Mouse (Mus musculus): Measurements from ENCODE around the gene Brinp3. TPM values are rescaled to one million over a fixed set of nuclear protein-coding genes. Genes with fewer than 3 reads are reported as not detected.
"Not testable (repeated sequence)": the region's sequence is repeated elsewhere in the genome, so short reads cannot be mapped to it uniquely, and the experiment has no call there.

Brinp3 gene
- polyA plus RNA-seq, 1 experiment from 2014 or later, result 0.29 TPM

DNA sequence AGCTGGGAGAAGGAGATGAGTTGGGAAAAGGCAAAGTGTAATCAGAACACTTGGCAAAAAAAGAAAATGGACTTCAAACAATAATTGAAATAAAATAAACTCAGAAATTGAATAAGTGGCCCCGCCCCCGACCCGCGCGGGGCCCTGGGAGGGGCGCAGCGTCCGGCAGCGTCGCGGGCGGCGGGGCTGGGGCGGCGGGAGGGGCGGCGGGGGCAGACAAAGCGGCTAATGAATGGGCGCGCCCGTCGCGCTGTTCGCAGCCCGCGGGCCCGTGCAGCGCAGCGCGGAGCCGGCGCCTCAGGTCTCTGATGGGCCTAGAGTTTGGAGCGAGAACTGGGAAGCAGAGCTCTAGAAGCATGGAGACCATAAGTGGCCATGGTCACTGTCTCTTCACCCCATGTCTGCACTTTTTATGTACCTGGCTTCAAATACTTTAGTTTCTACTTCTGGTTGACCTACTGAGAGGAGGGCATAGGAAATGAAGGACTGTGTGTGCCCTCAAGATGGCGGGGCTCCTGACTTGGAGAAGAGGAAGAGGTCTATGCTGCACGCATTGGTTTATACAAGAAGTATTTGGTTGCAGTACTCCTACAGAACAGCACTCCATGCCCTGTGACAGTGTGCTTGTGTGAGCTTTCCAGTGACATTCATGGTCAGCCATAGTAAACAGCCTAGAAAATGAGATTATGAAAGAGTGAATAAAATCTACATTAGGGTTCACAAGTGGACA is 230.4 kb downstream of the Brinp3 start:
- H3K36me3 ChIP-seq (ENCODE audit: control insufficient read depth, insufficient read depth, low read length); H3K4me1 ChIP-seq (ENCODE audit: control insufficient read depth, insufficient read depth, low read length); H3K9me3 ChIP-seq (ENCODE audit: control insufficient read depth, low read length); H3K27ac ChIP-seq (replicated peaks; ENCODE audit: low read depth, low read length); H3K27me3 ChIP-seq (ENCODE audit: control insufficient read depth, insufficient read depth, low read length); H3K9ac ChIP-seq (ENCODE audit: low read length): not testable (repeated sequence)
- DNase-seq (ENCODE audit: low spot score), result peak; percentile 33
- WGBS, result under 1% methylated on average over 27 of the region's 35 CpGs
- Histone ChIP-seq H3K4me2 (ENCODE audit: low read depth, severe bottlenecking) (peak overlapping the region; percentile 38), H3K4me3 (ENCODE audit: low read depth, low read length) (peak overlapping the region; percentile 10; the same call in 1 of the 2 replicates)
- peak; percentile 75; the same call in 1 of the 2 replicates for ATAC-seq (ENCODE audit: insufficient number of reproducible peaks, low FRiP score, low TSS enrichment, low read depth)

DNA sequence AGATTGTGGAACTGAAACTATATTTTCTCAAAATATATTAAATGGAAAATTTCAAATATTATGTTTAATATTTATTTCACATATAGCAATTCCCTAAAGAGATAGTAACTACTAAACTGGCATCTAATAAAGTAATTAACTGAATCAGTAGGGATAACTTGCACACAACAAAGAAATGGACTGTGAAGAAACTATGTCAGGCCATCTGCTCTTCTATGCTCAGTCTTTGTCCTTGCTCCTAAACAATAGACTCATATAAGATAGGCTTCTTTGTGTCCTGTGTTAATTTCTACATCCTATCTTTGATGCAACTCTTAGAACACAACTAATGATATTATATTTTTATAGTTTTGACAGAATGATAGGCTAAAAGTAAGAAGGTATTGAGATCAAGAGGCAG is 256.5 kb downstream of the Brinp3 start:
- Histone ChIP-seq H3K4me2 (ENCODE audit: low read depth, severe bottlenecking) (no peak overlapping the region), H3K4me3 (ENCODE audit: low read depth, low read length) (no peak overlapping the region), H3K27me3 (ENCODE audit: control insufficient read depth, insufficient read depth, low read length) (no peaks in the 10 kb centered on the region), H3K9ac (ENCODE audit: low read length) (no peak overlapping the region), H3K4me1 (ENCODE audit: control insufficient read depth, insufficient read depth, low read length) (no peaks in the 10 kb centered on the region), H3K9me3 (ENCODE audit: control insufficient read depth, low read length) (no peaks in the 10 kb centered on the region), H3K27ac (replicated peaks; ENCODE audit: low read depth, low read length) (no peak overlapping the region), H3K36me3 (ENCODE audit: control insufficient read depth, insufficient read depth, low read length) (no peaks in the 10 kb centered on the region)
- no peak for ATAC-seq (ENCODE audit: insufficient number of reproducible peaks, low FRiP score, low TSS enrichment, low read depth)
- DNase-seq (ENCODE audit: low spot score), result no peak

DNA sequence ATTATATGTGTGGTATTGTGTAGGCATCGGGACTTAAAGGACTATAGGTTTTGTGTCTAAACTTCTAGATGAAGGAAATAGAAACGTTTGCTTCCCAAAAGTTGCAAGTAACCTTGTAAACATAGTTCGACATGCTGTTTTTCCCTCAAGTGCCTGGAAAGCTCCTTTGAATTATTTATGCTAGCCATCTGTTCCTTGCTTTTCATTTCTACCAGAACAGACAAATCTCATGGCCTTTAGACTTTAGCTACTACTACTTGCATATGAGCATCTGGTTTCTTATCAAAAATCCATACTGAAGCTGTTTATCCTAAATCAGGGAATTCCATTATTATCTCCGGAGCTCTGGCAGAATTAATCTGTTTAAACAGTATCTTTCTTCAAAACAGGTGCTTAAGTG is 288.7 kb downstream of the Brinp3 start:
- H3K4me2 ChIP-seq (ENCODE audit: low read depth, severe bottlenecking), result no peak overlapping the region
- no peak overlapping the region for H3K4me3 ChIP-seq (ENCODE audit: low read depth, low read length)
- WGBS, result 82% methylated on average over 4 of the region's 4 CpGs
- no peaks in the 10 kb centered on the region for H3K9me3 ChIP-seq (ENCODE audit: control insufficient read depth, low read length)
- ATAC-seq (ENCODE audit: insufficient number of reproducible peaks, low FRiP score, low TSS enrichment, low read depth) (no peak), DNase-seq (ENCODE audit: low spot score) (no peak)
- H3K36me3 ChIP-seq (ENCODE audit: control insufficient read depth, insufficient read depth, low read length), result no peaks in the 10 kb centered on the region
- H3K27me3 ChIP-seq (ENCODE audit: control insufficient read depth, insufficient read depth, low read length), result no peaks in the 10 kb centered on the region
- no peaks in the 10 kb centered on the region for H3K4me1 ChIP-seq (ENCODE audit: control insufficient read depth, insufficient read depth, low read length)
- H3K9ac ChIP-seq (ENCODE audit: low read length), result no peak overlapping the region
- H3K27ac ChIP-seq (replicated peaks; ENCODE audit: low read depth, low read length), result no peak overlapping the region

DNA sequence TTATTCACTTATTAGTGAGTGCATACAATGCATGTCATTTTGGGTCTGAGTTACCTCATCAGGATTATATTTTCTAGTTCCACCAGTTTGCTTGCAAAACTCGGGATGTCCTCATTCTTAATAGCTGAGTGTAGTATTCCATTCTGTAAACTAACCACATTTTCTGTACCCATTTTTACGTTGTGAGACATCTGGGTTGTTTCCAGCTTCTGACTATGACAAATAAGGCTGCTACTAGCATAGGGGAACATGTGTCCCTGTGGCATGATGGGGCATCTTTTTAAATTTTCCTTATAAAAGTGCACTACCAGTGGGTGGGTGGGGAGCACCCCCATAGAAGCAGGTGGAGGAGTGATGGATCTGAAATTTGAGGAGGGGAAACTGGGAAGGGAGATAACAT is 292.7 kb downstream of the Brinp3 start:
- Histone ChIP-seq H3K4me1 (ENCODE audit: control insufficient read depth, insufficient read depth, low read length) (no peaks in the 10 kb centered on the region), H3K4me3 (ENCODE audit: low read depth, low read length) (no peak overlapping the region), H3K9me3 (ENCODE audit: control insufficient read depth, low read length) (no peaks in the 10 kb centered on the region), H3K9ac (ENCODE audit: low read length) (no peak overlapping the region), H3K27ac (replicated peaks; ENCODE audit: low read depth, low read length) (no peak overlapping the region), H3K27me3 (ENCODE audit: control insufficient read depth, insufficient read depth, low read length) (no peaks in the 10 kb centered on the region), H3K36me3 (ENCODE audit: control insufficient read depth, insufficient read depth, low read length) (no peaks in the 10 kb centered on the region), H3K4me2 (ENCODE audit: low read depth, severe bottlenecking) (no peak overlapping the region)
- no peak for DNase-seq (ENCODE audit: low spot score)
- 79% methylated on average over 2 of the region's 2 CpGs for WGBS
- ATAC-seq (ENCODE audit: insufficient number of reproducible peaks, low FRiP score, low TSS enrichment, low read depth), result no peak

DNA sequence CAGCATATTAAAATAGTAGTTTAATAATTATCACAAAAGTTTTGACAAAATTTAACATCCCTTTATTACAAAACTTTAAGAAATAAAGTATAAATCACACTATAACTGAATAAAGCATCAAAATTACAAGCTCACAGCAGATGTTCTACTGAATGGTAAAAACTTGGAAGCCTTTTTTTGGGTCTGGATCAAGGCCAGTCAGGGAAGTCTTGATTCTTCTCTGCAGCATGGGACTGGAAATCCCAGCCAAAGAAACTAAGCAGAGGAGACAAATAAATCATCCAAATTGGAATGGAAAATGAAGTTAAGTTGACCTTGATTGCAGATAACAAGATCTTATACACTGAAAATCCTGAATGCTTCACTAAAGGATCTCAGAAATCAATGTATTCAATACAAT is 298.3 kb downstream of the Brinp3 start:
- no peaks in the 10 kb centered on the region for H3K27me3 ChIP-seq (ENCODE audit: control insufficient read depth, insufficient read depth, low read length)
- no peaks in the 10 kb centered on the region for H3K4me1 ChIP-seq (ENCODE audit: control insufficient read depth, insufficient read depth, low read length)
- DNase-seq (ENCODE audit: low spot score), result no peak
- H3K9ac ChIP-seq (ENCODE audit: low read length), result no peak overlapping the region
- H3K36me3 ChIP-seq (ENCODE audit: control insufficient read depth, insufficient read depth, low read length), result no peaks in the 10 kb centered on the region
- no peak overlapping the region for H3K4me3 ChIP-seq (ENCODE audit: low read depth, low read length)
- no peaks in the 10 kb centered on the region for H3K9me3 ChIP-seq (ENCODE audit: control insufficient read depth, low read length)
- no peak for ATAC-seq (ENCODE audit: insufficient number of reproducible peaks, low FRiP score, low TSS enrichment, low read depth)
- H3K4me2 ChIP-seq (ENCODE audit: low read depth, severe bottlenecking), result no peak overlapping the region
- no peak overlapping the region for H3K27ac ChIP-seq (replicated peaks; ENCODE audit: low read depth, low read length)

DNA sequence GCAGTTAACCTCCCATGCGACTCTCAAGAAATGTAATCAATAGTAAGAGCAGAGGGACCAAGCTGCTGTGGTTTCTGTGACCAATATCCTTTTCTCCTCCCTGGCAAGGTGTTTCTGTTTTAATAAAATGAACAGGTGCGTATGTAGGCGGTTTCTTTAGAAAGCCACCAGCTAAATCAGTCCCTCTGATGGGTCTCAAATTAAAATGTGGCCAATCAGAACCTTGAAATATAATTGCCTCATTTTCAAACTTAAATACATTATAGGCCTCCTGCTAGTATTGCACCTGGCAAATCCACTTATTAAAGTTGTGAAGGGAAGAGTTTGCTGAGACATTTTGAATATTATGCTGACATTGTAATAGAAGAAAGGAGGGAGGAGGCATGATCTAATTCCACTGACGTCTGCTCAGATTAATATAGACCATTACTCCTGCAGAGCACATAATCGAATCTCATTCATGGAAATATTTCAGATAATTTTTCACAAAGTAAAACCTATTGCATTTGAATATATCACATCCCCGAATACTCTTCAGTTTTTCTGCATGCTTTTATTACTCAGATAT is 305.5 kb downstream of the Brinp3 start:
- no peaks in the 10 kb centered on the region for H3K27me3 ChIP-seq (ENCODE audit: control insufficient read depth, insufficient read depth, low read length)
- no peaks in the 10 kb centered on the region for H3K4me1 ChIP-seq (ENCODE audit: control insufficient read depth, insufficient read depth, low read length)
- no peak overlapping the region for H3K9ac ChIP-seq (ENCODE audit: low read length)
- no peaks in the 10 kb centered on the region for H3K9me3 ChIP-seq (ENCODE audit: control insufficient read depth, low read length)
- 85% methylated on average over 6 of the region's 6 CpGs for WGBS
- H3K4me2 ChIP-seq (ENCODE audit: low read depth, severe bottlenecking), result no peak overlapping the region
- H3K27ac ChIP-seq (replicated peaks; ENCODE audit: low read depth, low read length), result no peak overlapping the region
- H3K36me3 ChIP-seq (ENCODE audit: control insufficient read depth, insufficient read depth, low read length), result no peaks in the 10 kb centered on the region
- ATAC-seq (ENCODE audit: insufficient number of reproducible peaks, low FRiP score, low TSS enrichment, low read depth), result no peak
- no peak overlapping the region for H3K4me3 ChIP-seq (ENCODE audit: low read depth, low read length)
- no peak for DNase-seq (ENCODE audit: low spot score)

DNA sequence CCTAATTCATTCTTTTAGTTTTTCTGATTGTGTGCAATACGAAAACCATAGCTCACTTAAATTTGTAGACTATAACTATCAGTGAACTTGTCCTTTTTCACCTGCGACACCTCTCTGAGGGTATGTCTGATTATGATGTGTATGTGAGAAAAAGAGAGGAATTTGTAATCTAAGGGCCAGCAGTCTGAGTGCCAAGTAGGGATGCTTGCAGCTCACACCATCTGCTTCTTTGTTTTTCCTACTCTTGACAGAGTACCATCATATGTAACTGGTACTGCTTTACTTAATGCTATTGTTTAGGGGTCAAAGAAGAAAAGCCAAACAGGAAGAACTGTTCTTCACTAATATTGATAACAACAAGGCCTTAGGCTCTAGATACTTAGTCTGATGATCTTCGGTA is 307.3 kb downstream of the Brinp3 start:
- no peaks in the 10 kb centered on the region for H3K36me3 ChIP-seq (ENCODE audit: control insufficient read depth, insufficient read depth, low read length)

DNA sequence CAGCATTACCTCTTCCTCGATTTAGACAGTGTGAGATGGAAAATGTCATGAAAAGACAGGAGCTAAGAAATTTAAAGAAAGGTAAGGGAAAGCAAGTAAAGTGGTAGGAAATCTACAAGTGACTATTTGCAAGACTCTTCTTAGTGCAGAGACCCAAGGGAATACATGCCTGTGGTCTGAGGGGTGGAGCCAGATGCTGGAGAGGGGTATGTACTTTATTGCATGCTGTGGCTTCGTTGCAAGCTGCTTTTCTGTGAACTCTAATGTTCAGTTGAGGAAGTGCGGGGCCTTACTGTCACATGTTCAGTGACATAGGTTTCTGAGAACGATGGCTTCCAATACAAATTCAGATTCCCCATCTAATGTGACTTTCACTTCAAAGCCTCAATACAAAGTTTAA is 313.2 kb downstream of the Brinp3 start:
- H3K27ac ChIP-seq (replicated peaks; ENCODE audit: low read depth, low read length), result no peak overlapping the region
- H3K27me3 ChIP-seq (ENCODE audit: control insufficient read depth, insufficient read depth, low read length), result no peaks in the 10 kb centered on the region
- no peaks in the 10 kb centered on the region for H3K9me3 ChIP-seq (ENCODE audit: control insufficient read depth, low read length)
- no peaks in the 10 kb centered on the region for H3K4me1 ChIP-seq (ENCODE audit: control insufficient read depth, insufficient read depth, low read length)
- H3K36me3 ChIP-seq (ENCODE audit: control insufficient read depth, insufficient read depth, low read length), result no peaks in the 10 kb centered on the region
- no peak overlapping the region for H3K4me2 ChIP-seq (ENCODE audit: low read depth, severe bottlenecking)
- 74% methylated on average over 4 of the region's 4 CpGs for WGBS
- DNase-seq (ENCODE audit: low spot score) (no peak), ATAC-seq (ENCODE audit: insufficient number of reproducible peaks, low FRiP score, low TSS enrichment, low read depth) (no peak)
- H3K9ac ChIP-seq (ENCODE audit: low read length), result no peak overlapping the region
- H3K4me3 ChIP-seq (ENCODE audit: low read depth, low read length), result no peak overlapping the region

More for the DNA sequence above, 307.3 kb downstream of the Brinp3 start:
- Histone ChIP-seq H3K9me3 (ENCODE audit: control insufficient read depth, low read length) (no peaks in the 10 kb centered on the region), H3K27me3 (ENCODE audit: control insufficient read depth, insufficient read depth, low read length) (no peaks in the 10 kb centered on the region), H3K4me1 (ENCODE audit: control insufficient read depth, insufficient read depth, low read length) (no peaks in the 10 kb centered on the region), H3K9ac (ENCODE audit: low read length) (no peak overlapping the region), H3K27ac (replicated peaks; ENCODE audit: low read depth, low read length) (no peak overlapping the region), H3K4me3 (ENCODE audit: low read depth, low read length) (no peak overlapping the region), H3K4me2 (ENCODE audit: low read depth, severe bottlenecking) (no peak overlapping the region)
- DNase-seq (ENCODE audit: low spot score), result no peak
- WGBS, result 93% methylated on average over 3 of the region's 3 CpGs
- no peak for ATAC-seq (ENCODE audit: insufficient number of reproducible peaks, low FRiP score, low TSS enrichment, low read depth)

DNA sequence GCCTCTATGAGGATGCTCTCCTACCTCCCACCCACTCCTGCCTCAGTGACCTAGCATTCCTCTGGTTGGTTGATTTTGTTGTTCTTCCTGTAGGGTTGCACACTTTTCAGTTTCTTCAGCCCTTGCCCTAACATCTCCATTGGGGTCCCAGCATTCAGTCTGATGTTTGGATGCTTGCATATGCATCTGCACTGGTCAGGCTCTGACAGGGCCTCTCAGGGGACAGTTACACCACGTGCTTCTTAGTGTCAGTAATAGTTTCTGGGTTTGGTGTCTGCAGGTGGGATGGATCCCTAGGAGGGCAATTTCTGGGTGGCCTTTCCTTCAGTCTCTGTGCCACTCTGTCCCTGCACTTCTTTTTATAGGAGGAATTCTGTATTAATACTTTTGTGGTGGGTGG is 339.3 kb downstream of the Brinp3 start:
- Histone ChIP-seq H3K36me3 (ENCODE audit: control insufficient read depth, insufficient read depth, low read length) (no peaks in the 10 kb centered on the region), H3K4me1 (ENCODE audit: control insufficient read depth, insufficient read depth, low read length) (no peaks in the 10 kb centered on the region), H3K9me3 (ENCODE audit: control insufficient read depth, low read length) (no peaks in the 10 kb centered on the region), H3K9ac (ENCODE audit: low read length) (no peak overlapping the region), H3K4me2 (ENCODE audit: low read depth, severe bottlenecking) (no peak overlapping the region), H3K4me3 (ENCODE audit: low read depth, low read length) (no peak overlapping the region), H3K27me3 (ENCODE audit: control insufficient read depth, insufficient read depth, low read length) (no peaks in the 10 kb centered on the region), H3K27ac (replicated peaks; ENCODE audit: low read depth, low read length) (no peak overlapping the region)
- no peak for DNase-seq (ENCODE audit: low spot score)
- ATAC-seq (ENCODE audit: insufficient number of reproducible peaks, low FRiP score, low TSS enrichment, low read depth), result peak; percentile 44; the same call in 1 of the 2 replicates
- WGBS, result 8% methylated on average over 1 of the region's 1 CpGs
